Mouse (Mus musculus) heart, embryonic 11.5 days (tissue): ENCODE results near the gene Orai3. TPM values are rescaled to one million over a fixed set of nuclear protein-coding genes. Genes with fewer than 3 reads are reported as not detected.

ENCODE experiments used
- ATAC-seq: fragments of 200-750 bp; cut with Nextera tagmentation; replicated peaks from 2 replicates; pipeline ENCODE4 v1.8.0; 2017; ENCODE audit warnings: moderate library complexity; ENCODE audit not compliant: insufficient number of reproducible peaks, low FRiP score, low TSS enrichment
- H3K27ac ChIP-seq: fragments of 300-500 bp; sonication (generic); 2 replicates; pipeline ENCODE4 v1.5.1; 2014; ENCODE audit warnings: mild to moderate bottlenecking, low read depth, low read length
- H3K27me3 ChIP-seq: fragments of 300-500 bp; sonication (generic); 2 replicates; pipeline ENCODE4 v1.6.1; 2014; ENCODE audit warnings: mild to moderate bottlenecking, low read length, mixed read lengths; ENCODE audit not compliant: control insufficient read depth, insufficient read depth
- H3K36me3 ChIP-seq: fragments of 300-500 bp; sonication (generic); 2 replicates; pipeline ENCODE4 v1.6.1; 2014; ENCODE audit warnings: mild to moderate bottlenecking, low read length, moderate library complexity, mixed read lengths; ENCODE audit not compliant: control insufficient read depth, insufficient read depth
- H3K4me1 ChIP-seq: fragments of 300-500 bp; sonication (generic); 2 replicates; pipeline ENCODE4 v1.6.1; 2014; ENCODE audit warnings: low read length; ENCODE audit not compliant: control insufficient read depth, insufficient read depth
- H3K4me2 ChIP-seq: fragments of 300-500 bp; sonication (generic); 2 replicates; pipeline ENCODE4 v1.6.1; 2014; ENCODE audit warnings: mild to moderate bottlenecking, moderate library complexity
- H3K4me3 ChIP-seq: fragments of 300-500 bp; sonication (generic); 2 replicates; pipeline ENCODE4 v1.5.1; 2014; ENCODE audit warnings: low read depth, low read length
- H3K9ac ChIP-seq: fragments of 300-500 bp; sonication (generic); 2 replicates; pipeline ENCODE4 v1.6.1; 2014; ENCODE audit warnings: mild to moderate bottlenecking, low read depth, low read length, moderate library complexity
- H3K9me3 ChIP-seq: fragments of 300-500 bp; sonication (generic); replicated peaks from 2 replicates; pipeline ENCODE4 v1.6.1; 2016; ENCODE audit warnings: low read length; ENCODE audit not compliant: control insufficient read depth
- WGBS: fragments of 180-500 bp; shearing (Covaris S2); extraction: QIAGEN DNeasy Blood & Tissue Kit; methylation state at CpG from one replicate; pipeline ENCODE4 v1.1.7; 2014; ENCODE audit not compliant: insufficient replicate concordance; 5-methylcytosine and 5-hydroxymethylcytosine counted together
- polyA plus RNA-seq: library from polyadenylated mRNA; unstranded; fragments of >200 nt; fragmentation: Nextera tagmentation; extraction: Ambion mirVana; gene quantifications from 2 replicates; pipeline ENCODE4 v1.2.1, GENCODE M21; 2014

Gene Orai3
- polyA plus RNA-seq, 1 experiment from 2014 or later: 14.5 TPM

DNA sequence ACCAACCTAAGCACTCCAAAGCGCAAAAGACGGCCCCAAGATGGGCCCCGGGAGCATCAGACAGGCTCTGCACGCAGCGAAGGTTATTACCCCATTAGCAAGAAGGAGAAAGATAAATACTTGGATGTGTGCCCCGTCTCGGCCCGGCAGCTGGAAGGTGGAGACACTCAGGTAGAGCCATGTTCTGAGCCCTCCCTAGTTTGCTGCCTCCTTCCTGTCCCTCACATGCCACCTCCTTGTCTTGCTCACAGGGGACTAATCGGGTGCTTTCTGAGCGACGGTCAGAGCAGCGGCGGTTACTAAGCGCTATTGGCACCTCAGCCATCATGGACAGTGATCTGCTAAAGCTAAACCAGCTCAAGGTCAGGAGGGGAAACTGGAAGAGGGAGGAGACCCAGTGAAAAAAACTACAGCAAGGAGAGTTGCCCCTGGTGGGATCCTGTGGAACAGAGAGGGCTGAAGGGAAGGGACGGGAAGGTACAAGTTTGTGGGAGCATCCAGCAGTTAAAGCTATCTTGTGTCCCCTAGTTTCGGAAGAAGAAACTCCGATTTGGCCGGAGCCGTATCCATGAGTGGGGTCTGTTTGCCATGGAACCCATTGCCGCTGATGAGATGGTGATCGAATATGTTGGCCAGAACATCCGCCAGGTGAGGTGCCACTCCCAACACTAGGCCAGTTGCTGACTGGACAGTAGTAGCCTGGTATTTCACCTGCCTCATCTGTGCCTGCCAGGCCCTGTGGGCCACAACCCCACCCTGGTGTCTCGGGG lies 27.6 kb downstream of the Orai3 start:
- H3K27me3 ChIP-seq: no peaks in the 10 kb centered on the region
- H3K4me1 ChIP-seq: peaks cover 3% of the 10 kb centered on the region; the same call in 1 of the 2 replicates
- no peak for ATAC-seq
- H3K9me3 ChIP-seq: no peaks in the 10 kb centered on the region
- no peak overlapping the region for H3K27ac ChIP-seq
- no peak overlapping the region for H3K4me2 ChIP-seq
- no peak overlapping the region for H3K4me3 ChIP-seq
- WGBS: 90% methylated on average over 23 of the region's 23 CpGs
- peaks cover 35% of the 10 kb centered on the region for H3K36me3 ChIP-seq
- H3K9ac ChIP-seq: no peak overlapping the region

DNA sequence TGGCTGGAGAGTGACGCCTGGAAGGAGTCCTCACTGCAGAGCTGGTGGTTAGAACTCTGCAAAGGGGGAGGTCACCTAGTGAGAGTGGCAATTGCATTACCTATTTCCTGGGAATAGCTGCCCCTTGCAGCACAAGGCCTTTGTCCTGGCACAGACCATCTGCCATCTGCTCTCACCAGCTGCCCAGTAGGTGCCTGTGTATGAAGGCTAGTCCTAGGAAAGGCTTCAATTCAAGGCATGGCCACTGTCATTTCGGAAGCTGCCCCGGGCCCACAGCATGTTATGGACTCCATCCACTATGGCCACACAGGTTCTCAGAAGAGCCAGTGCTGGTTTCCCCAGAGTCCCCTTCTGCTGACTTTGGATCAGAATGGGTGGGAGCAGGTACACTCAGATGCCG lies 29.0 kb downstream of the Orai3 start:
- Histone ChIP-seq H3K4me3 (no peak overlapping the region), H3K27me3 (no peaks in the 10 kb centered on the region), H3K4me2 (no peak overlapping the region), H3K36me3 (peaks cover 37% of the 10 kb centered on the region), H3K27ac (no peak overlapping the region), H3K9me3 (no peaks in the 10 kb centered on the region), H3K9ac (no peak overlapping the region), H3K4me1 (peaks cover 3% of the 10 kb centered on the region; the same call in 1 of the 2 replicates)
- 87% methylated on average over 4 of the region's 4 CpGs for WGBS
- no peak for ATAC-seq

DNA sequence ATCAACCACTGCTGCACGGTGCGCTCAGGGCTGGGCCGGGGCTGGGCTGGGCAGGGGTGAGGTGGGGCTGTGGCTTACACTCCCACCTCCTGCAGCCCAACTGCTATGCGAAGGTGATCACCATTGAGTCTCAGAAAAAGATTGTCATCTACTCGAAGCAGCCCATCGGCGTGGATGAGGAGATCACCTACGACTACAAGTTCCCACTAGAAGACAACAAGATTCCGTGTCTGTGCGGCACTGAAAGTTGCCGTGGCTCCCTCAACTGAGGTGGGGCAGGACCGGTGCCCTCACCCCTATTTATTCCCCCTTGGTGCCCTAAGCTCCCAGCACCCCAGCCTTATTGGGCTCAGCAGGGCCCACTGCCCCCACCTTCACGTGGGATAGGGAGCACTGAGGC lies 29.6 kb downstream of the Orai3 start:
- Histone ChIP-seq H3K4me2 (no peak overlapping the region), H3K36me3 (peaks cover 36% of the 10 kb centered on the region), H3K4me1 (peaks cover 3% of the 10 kb centered on the region; the same call in 1 of the 2 replicates), H3K9me3 (no peaks in the 10 kb centered on the region), H3K27me3 (no peaks in the 10 kb centered on the region), H3K9ac (no peak overlapping the region), H3K27ac (no peak overlapping the region), H3K4me3 (no peak overlapping the region)
- ATAC-seq: no peak
- 91% methylated on average over 13 of the region's 13 CpGs for WGBS

DNA sequence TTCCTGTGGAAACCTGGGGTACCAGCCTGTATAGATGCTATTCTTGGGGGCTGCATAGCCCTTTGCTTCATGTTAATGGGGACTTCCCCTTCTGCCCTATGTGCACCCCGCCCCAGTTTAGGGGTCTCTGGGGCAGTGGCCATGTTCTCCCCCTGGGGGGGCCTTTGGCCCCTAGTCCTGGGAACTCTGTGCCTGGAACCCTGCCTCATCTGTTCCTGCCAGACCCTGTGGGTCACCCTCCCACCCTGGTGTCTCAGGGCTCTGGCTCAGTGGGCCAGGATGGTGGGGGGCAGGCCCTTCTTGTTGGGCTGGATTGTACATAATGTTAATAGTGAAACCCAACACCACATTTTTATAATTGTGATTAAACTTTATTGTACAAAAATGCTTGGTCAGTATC lies 30.1 kb downstream of the Orai3 start:
- 95% methylated on average over 1 of the region's 1 CpGs for WGBS
- peaks cover 36% of the 10 kb centered on the region for H3K36me3 ChIP-seq
- H3K27me3 ChIP-seq: no peaks in the 10 kb centered on the region
- H3K4me3 ChIP-seq: no peak overlapping the region
- H3K9ac ChIP-seq: no peak overlapping the region
- no peak overlapping the region for H3K27ac ChIP-seq
- ATAC-seq: no peak
- H3K4me2 ChIP-seq: no peak overlapping the region
- no peaks in the 10 kb centered on the region for H3K9me3 ChIP-seq
- peaks cover 3% of the 10 kb centered on the region; the same call in 1 of the 2 replicates for H3K4me1 ChIP-seq

DNA sequence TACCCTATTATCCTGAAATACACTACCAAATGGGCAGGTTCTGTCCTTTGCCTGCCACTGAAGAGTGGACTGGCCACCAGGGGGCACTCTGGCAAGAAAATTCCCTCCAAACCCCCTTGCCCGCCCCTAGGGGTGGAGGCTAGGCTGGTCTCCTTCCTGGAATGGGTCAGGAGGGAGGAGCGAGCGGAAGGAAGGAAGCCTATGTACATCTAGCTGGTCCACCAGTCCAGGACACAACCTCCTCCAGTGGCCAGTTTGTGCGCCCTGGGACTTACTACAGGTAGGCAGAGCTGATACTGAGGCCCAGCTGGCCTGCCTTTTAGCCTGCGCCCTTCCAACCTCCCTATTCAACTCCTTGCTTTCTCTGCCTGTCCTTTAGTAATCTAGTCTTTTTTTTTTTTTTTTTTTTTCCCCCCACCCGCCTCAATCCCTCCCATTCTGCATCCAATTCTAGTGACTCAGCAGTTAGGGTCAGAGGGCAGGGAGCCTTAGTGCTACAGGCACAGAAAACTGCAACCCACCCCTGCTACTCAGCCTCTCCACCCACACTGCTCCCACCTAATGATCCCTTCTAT lies 30.9 kb downstream of the Orai3 start, which contains the start of gene Hsd3b7:
Hsd3b7 (plus strand) TSS at position 170 of the 575 bp plus-strand sequence.
- peaks cover 3% of the 10 kb centered on the region; the same call in 1 of the 2 replicates for H3K4me1 ChIP-seq
- H3K9ac ChIP-seq: peak within 1 kb of the TSS; percentile 50
- no peaks in the 10 kb centered on the region for H3K27me3 ChIP-seq
- 27% methylated on average over 6 of the region's 6 CpGs for WGBS
- H3K36me3 ChIP-seq: peaks cover 32% of the 10 kb centered on the region
- H3K9me3 ChIP-seq: no peaks in the 10 kb centered on the region
- peak within 1 kb of the TSS; percentile 26 for H3K4me3 ChIP-seq
- H3K27ac ChIP-seq: peak within 1 kb of the TSS; percentile 51
- ATAC-seq: peak; percentile 67
- H3K4me2 ChIP-seq: peak within 1 kb of the TSS; percentile 61

DNA sequence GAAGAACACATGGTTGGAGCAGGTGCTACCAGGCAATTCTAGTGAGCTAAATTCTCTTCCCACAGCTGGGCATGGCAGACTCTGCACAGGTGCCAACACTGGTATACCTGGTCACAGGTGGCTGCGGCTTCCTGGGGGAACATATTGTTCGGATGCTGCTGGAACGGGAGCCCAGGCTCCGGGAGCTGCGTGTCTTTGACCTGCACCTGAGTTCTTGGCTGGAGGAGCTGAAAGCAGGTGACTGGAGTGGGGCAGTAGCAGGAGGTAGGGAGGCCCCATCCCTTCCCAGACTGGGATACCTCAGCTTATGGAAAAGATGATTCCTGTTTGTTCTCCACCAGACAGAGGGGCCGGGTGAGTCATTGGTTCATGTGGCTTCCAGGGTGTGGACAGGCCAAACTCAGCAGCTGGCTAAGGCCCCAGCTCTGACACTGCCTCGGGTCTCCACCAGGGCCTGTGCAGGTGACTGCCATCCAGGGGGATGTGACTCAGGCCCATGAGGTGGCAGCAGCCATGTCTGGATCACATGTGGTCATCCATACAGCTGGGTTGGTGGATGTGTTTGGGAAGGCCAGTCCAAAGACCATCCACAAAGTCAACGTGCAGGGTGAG lies 31.5 kb downstream of the Orai3 start:
- WGBS: 83% methylated on average over 8 of the region's 8 CpGs

DNA sequence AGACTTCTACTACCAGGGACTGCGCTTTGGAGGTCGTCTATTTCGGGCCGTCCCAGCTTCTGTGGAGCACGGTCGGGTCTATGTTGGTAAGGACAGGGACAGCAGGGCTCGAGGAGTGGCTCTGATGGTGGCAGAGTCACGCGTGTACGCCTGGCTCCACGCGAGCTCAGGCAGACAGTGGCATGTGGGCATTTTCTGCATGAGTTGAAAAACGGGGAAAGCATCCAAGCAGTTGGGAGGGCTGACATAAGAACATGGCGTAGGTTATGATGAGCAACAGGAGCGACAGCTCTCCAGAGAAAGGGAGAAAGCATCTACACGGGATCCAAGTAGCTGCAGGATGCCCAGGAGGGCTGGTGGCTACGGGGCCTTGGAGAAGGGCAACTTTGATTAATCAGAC lies 32.7 kb downstream of the Orai3 start:
- Histone ChIP-seq H3K9ac (no peak overlapping the region), H3K4me1 (peaks cover 3% of the 10 kb centered on the region; the same call in 1 of the 2 replicates), H3K27ac (no peak overlapping the region), H3K36me3 (peaks cover 19% of the 10 kb centered on the region), H3K9me3 (no peaks in the 10 kb centered on the region), H3K4me2 (no peak overlapping the region), H3K4me3 (no peak overlapping the region), H3K27me3 (no peaks in the 10 kb centered on the region)
- 88% methylated on average over 17 of the region's 17 CpGs for WGBS
- no peak for ATAC-seq

More for the DNA sequence above, 31.5 kb downstream of the Orai3 start:
- no peaks in the 10 kb centered on the region for H3K9me3 ChIP-seq
- peak overlapping the region; percentile 61 for H3K4me2 ChIP-seq
- H3K9ac ChIP-seq: peak overlapping the region; percentile 50
- peaks cover 26% of the 10 kb centered on the region for H3K36me3 ChIP-seq
- no peak for ATAC-seq
- peaks cover 3% of the 10 kb centered on the region; the same call in 1 of the 2 replicates for H3K4me1 ChIP-seq
- H3K4me3 ChIP-seq: peak overlapping the region; percentile 26; the same call in 1 of the 2 replicates
- H3K27me3 ChIP-seq: no peaks in the 10 kb centered on the region
- H3K27ac ChIP-seq: peak overlapping the region; percentile 51; the same call in 1 of the 2 replicates

DNA sequence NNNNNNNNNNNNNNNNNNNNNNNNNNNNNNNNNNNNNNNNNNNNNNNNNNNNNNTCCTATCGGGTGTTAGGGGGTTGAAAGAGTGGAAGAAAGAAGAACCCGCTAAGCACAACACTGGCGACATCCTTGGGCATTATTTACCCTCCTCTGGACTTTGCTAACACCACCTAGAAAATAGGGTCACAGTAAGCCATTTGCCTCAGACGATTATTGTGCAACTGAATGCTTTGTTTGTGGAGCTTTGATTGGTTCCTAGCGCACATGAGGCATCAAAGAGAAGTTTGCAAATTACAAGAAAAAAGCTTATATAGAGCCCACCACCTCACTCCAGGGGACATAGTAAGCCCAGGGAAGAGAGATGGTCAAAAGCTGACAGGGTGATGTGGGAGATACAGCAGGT lies 39.2 kb downstream of the Orai3 start:
- H3K36me3 ChIP-seq: no peaks in the 10 kb centered on the region
- no peak overlapping the region for H3K4me3 ChIP-seq
- H3K4me2 ChIP-seq: no peak overlapping the region
- H3K27ac ChIP-seq: no peak overlapping the region
- 61% methylated on average over 5 of the region's 5 CpGs for WGBS
- H3K27me3 ChIP-seq: no peaks in the 10 kb centered on the region
- H3K9ac ChIP-seq: no peak overlapping the region
- H3K9me3 ChIP-seq: no peaks in the 10 kb centered on the region
- no peak for ATAC-seq
- H3K4me1 ChIP-seq: no peaks in the 10 kb centered on the region
